Mouse (Mus musculus): Measurements from ENCODE around the gene Mms19.
"Not testable (repeated sequence)": the region's sequence is repeated elsewhere in the genome, so short reads cannot be mapped to it uniquely, and the experiment has no call there.

Mms19 gene

DNA sequence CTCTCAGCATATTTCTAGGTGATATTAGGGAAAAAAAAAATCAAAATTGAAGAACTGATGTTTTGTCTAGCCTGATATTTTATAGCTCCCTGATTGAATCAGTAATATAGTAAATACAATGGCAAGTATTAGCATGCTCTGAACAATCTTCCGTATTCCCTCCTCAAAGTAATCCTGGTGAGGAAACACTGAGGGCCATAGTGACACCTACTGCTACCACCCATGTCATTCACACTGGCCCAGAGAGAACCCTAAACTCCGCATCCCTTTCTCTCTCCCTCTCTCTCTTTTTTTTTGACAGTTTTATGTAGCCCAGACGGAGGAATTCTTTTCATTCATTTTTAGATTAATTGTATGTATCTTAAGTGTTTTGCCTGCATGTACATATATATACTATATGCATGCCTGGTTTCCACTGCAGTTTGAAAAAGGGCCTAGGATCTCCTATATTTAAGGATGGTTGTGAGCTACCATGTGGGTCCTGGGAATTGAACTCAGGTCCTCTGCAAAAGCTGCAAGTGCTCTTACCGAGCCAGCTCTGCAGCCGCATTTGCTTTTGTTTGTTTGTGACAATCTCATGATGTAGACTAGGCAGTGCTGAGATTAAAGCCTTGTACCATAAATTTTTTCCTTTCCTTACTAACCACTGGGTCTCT is 60.4 kb downstream of the Mms19 start:
- no peak for DNase-seq

DNA sequence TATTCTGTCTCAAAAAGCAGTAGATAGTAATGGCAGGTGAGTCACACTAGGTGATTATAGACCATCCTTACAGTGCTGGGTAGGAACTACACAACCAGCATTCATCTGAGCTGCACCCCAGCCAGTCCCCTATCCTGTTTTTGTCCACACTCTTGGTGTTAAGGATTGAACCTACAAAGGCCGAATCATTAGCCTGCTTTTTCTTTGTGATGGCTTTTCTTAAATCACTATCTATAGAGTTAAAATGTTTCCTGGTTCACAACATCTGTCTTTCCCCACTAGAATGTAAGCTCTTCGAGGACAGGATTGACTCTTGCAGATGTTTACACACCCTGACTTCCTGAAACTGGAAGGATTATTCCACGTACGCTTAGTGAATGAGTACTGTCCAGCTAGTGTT is 61.5 kb downstream of the Mms19 start:
- DNase-seq = no peak

DNA sequence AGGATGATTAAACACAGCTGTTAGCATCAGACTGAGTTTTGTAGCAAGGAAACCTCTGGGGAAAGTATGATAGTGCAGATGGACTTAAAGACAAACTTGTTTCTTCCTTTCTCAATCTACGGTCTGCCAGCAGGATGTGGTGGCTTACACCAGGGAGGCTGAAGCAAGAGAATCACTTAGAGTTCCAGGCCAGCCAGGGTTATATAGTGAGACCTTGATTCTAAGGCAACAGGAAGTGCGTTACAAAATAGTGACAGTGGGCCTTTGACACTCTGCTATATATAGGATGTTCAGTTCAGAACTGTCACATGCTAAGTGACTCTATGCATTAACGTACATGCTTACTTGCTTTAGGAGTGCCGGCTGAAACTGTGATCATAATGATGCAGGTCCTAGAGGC is 64.1 kb downstream of the Mms19 start:
- no peak for DNase-seq

DNA sequence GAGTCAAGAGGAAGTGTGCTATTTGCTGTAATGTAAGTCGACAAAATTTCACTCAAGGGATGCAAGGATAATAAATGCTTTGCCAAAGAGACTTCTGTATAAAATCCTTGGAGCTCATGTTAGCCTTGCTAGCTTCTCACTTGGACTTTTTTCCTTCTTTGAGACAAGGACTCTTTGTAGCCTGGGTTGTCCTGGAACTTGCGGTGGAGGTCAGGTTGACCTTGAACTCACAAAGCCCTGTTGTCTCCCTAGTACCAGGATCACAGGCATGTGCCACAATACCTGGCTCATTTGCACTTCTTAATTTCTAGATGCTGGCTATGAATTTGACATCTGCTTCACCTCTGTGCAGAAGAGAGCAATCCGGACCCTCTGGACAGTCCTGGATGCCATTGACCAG is 65.7 kb downstream of the Mms19 start:
- no peak for DNase-seq

DNA sequence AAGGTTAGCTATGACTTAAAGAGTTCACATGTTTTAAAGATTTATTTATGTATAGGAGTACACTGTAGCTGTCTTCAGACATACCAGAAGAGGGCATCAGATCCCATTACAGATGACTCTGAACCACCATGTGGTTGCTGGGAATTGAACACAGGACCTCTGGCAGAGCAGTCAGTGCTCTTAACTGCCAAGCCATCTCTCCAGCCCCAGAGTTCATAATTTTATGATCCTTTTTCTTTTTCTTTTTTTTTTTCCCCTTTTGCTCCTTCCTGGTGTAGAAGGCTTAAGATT is 66.4 kb downstream of the Mms19 start:
- not testable (repeated sequence) for DNase-seq

DNA sequence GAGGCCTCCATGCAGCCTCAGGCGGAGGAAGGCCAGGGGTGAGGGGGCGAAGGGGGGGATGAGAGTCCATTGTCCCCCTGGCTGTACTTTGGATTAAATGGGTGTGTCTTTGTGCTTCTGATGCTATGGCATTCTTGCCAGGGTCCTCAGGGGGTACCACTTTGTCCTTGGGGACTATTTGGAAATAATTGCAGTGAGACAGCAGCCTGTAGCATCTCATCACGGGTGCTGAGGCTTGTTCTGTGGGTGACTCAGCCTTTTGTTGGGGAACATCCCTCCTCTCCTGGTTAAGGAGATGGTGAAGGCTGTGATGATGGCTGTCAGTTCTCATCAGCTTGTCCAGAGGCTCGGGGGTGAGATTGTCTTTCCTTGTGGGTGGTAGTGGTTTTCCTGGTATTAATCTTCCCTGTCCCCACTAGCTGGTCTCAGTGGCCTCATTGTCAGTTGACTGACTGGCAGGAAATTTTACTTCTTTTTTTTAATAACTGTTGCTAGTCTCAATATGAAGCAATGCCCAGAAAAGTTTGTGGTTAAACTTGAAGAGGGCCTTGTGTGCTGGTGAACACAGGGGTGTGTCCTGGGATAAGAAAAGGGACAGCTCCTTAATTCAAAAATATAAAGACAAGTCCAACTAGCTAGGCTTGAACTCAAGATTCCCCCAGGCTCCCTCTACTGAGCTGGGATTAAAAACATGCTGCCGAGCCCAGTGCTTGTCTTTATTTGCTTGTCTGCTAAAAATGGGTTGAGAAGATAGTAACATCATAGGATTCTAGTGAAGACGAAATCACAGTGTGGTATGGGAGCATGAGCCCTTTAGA is 67.0 kb downstream of the Mms19 start:
- DNase-seq = no peak

DNA sequence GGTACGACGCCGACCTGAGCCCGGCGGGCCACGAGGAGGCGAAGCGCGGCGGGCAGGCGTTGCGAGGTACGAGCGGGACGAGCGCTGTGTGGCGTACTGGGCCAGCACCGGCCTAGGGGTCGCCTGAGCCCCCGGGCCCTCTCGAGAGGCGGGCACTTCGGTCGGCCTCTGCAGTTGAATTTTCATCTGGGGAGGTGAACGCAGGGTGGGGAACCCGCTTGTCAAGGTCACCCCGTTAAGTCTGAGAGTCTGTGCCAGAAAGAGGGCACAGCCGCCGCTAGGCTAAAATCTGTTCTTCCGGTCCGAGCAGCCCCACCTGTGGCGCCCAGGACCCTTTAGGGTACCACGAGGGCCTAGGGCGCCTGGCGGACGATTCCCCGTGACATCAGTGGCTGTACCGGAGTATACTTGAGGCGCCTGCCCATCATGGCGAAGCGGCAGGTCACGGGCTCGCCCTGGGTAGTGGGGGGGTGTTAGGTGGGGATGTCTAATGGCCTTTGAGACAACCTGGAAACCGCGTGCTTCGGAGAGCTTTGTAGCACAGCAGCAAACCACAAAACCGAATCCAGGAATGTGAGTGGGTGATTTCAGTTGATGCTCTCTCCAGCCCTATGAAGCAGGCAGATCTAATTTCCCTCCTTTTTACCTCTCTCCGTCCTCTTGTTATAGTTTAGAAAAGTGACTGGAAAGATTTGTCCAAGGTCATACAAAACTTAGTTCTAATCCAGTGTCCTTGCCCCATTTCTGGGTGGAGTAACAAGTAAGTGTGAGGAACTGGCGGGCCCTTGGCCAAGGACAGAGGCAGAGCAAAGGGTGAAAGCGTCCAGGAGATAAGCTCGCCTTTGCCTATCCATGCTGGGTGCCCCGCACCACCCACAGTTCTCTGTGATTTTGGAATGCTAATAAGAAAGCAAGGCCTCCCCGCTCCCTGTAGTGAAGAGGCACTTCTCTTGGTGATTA is 68.6 kb downstream of the Mms19 start:
- peak; percentile 73 for DNase-seq

DNA sequence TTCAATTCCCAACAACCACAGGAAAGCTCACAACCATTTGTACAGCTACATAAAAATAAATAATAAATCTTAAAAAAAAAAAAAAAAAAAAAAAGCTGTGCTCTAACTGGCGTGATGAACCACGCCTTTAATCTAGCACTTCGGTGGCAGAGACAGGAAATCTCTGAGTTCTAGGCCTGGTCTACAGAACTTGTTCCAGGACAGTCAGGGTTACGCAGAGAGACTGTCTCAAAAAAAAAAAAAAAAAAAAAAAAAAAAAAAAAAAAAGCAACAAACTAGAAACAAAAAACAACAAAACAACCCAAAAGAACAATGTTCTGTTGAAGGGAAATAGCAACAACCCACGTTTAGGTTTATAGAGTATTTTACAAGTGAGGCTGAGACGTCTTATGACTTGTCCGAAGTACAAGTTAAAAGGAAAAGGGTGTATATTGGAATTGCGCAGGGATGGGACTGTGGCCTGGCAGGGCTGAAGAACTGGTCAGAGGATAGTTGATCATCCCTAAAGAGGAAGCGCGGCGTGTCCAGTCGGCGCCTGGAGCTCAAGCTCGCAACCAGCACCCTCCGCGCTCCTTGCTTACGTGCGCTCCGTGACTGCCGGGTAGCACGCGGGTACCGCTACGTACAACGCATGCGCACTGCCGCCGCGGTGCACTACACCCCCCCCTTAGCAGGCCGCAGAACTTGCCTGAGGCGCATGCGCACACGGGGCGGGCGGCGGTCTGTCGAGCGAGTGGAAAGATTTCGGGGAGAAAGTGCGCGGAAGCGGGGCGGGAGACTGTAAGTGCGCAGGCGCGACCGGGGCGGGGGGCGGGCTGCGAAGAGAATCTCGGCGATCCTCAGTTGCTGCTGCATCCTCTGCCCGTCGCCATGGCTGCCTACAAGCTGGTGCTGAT is 69.5 kb downstream of the Mms19 start, which contains the start of gene Pgam1:
Gene Pgam1, plus strand, starts transcription at position 746 of the 896 bp plus-strand sequence.
- DNase-seq = peak; percentile 96

DNA sequence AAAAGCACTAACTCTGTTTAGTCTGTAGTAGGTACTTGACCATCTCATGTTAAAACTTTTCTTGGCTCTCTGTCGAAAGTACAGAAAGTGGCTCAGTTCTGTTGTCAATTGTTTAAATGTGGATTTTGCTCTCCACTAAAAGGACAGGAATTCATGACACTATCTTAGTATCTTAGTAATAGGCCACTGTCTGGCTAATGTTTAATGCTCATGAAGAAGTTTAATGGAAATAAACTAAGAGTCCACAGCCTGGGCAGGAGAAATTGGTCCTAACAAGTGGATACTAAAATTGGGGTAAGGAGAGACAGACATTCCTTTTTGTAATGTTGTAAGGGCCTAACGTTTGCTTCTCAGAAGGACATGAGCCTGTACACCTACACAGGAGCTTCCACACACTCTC is 70.6 kb downstream of the Mms19 start:
- DNase-seq = no peak

DNA sequence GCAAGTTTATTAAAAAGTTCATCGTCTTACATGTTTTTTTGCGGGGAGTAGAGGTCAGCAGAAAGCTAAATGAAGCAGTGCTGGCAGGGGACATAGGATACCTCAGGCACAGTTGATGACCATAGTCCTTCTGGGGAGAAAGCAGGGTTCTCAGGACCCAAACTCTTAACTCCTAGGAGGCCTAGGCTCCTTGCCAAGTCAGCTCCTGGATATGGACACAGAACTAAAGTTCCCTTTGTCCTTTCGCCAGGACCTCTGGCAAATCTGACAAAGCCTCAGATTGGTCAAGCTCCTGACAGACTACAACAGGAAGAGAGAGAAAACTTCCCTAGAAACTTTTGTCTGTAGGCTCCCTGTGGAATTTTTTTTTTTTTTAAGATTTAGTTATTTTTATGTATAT is 72.2 kb downstream of the Mms19 start:
- DNase-seq = no peak

DNA sequence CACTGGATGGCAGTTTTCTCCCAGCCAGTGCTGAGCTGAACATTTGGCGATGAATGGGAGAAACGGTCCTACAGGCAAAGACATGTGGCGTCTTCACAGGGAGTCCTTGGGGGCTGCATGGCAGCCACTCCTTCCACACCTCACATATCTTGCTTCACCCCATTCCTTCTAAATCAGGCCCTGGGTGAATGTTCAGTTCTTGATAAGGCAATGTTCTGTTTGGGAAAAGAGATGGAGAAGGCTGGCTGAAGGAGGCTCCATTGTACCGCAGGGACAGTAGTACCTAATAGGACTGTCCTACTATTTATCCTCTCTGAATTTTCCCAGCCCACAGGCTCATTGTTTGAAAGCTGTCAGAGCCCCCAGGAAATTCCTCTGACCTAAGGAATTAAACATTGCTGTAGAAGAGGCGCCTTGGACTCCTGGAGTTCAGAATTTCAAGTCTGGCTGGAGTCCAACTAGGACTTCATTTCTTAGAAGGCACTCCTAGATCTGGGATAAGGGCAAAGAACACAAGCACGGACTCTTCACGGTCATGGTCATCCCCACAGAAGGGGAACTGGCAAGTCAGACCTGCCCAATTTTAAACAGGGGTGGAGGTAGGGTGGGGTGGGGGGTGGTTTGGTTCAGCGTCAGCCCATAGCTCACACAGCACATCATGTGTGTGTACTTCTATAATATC is 73.7 kb downstream of the Mms19 start:
- no peak for DNase-seq

DNA sequence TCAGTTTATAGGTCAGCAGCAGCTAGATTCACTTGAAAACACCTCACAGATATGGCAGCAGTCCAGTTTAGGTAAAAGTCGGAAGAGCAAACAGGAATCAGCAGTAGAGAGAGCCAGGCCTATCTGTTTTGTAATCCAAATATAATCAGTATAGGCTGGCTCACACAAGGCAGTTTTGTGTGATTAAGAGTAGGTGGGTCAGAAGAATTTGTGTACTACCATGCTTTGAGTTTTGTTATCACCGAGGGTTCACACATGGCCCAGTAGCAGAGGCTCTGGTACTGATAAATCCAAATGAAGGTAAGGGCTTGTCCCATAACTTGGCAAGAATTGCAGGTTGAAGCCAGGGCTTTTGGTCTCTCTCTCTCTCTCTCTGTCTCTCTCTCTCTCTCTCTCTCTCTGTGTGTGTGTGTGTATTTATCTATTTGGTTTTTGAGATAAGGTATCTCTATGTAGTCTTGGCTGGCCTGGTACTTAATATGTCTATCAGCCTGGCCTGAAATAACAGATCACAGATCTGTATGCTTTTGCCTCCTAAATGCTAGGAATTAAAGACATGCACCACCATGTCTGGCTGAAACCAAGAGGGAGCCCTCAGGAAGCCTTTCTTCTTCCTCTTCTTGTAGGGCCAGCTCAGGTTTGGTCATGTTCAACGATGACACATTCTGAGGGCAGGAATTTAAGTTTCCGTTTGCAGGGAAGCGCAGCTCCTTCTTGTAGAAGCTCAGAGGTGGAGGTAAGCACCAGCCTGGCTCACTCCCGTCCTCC is 74.5 kb downstream of the Mms19 start:
- no peak for DNase-seq

DNA sequence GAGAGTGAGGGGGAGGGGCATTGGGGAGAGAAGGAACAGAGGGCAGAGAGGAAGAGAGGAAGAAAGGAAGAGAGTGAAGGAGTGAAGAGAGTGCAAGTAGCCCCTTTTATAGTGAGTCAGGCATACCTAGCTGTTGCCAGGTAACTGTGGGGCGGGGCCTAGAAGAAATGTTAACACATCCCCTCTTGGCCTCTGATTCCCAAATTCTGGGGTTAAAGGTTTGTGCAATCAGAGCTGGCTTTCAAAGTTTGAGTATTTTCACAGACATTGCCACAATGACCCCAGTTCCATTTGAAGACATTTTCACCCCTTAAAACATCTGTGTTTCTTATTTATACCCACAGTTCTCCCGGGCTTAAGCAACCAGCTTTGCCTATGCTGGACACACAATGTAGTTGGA is 75.7 kb downstream of the Mms19 start:
- no peak for DNase-seq

DNA sequence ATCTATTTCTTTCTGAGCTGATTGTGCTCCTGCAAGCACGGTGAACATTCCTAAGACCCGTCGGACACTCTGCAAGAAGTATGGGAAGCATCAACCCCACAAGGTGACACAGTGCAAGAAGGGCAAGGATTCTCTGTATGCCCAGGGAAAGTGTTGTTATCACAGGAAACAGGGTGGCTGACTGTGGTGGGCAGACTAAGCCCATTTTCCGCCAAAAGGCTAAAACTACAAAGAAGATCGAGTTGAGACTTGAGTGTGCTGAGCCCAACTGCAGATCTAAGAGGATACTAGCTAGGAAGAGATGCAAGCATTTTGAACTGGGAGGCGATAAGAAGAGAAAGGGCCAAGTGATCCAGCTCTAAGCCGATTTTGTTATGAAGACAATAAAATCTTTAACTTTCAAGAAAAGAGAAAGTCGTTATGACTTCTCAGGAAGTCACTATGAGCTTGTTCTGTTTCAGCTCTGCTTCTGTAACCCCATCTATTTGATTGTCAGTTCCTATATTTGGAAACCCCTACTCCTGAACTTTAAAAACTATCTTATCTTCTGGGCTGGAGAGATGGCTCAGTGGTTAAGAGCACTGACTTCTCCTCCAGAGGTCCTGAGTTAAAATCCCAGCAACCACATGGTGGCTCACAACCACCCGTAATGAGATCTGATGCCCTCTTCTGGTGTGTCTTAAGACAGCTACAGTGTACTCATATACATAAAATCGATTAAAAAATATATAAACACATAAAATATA is 77.9 kb downstream of the Mms19 start:
- no peak for DNase-seq

DNA sequence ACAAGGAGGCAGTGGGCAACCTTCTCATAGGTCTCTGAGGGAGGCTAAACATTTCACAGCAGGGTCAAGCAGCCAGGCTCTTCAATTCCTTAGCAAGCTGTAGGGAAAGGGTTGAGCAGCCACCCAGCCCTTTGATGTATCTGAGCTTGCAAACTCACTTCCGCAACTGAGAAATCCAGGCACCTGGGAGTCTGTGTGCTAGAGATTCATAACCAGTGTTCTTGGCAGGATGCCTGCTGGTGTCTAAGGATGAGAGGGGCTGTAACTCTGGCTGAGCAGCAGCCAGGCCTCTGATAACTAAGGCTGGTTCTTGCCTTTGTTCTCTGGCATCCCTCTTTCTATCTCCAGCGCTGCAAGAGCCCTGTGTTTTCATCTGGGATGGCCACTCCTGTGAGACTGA is 79.3 kb downstream of the Mms19 start:
- no peak for DNase-seq

DNA sequence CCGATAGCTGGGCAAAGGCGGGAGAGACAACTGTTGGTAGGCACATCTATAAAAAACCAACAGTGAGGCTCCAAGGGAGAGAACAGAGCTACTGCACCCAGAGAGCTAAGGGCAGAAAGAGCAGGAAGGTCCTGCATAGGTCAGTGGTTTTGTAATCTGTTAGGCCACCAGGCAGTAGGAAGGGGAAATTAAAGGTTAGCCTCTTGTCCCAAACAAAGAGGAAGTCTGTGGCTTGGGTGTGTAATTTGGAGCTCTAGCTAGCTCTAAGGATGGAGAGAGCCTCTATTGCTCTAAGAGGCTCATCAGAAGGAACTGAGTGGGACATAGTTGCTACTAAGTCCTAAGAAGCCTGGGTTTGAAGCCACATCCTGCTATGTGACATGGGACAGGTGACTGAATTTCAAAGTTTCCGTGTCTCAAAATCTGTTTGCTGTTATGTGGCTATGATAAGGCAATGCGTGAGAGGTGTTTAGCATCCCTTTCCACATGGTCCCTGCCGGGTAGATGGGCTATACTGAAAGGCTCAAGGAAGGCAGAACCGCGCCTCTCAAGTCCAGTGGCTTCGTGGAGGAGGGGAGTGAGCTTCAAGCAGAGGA is 80.4 kb downstream of the Mms19 start:
- DNase-seq = no peak

DNA sequence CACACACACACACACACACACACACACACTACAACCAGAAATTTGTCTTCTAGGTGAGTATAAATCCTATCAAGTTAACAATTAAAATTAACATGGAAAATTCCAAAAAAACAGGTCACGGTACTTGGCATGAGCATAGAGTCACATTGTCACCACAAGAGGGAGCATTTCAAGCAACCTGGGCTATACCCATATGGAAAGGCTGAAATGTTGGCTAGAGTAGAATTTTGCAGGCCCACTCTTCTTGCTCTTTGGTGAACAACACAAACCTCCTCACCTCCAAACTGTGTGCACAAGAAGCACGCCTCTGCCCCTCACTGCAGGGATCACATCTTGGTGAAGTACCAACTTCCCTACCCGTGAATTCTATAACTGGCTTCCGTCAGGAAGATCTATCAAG is 82.1 kb downstream of the Mms19 start:
- DNase-seq = peak; percentile 64

DNA sequence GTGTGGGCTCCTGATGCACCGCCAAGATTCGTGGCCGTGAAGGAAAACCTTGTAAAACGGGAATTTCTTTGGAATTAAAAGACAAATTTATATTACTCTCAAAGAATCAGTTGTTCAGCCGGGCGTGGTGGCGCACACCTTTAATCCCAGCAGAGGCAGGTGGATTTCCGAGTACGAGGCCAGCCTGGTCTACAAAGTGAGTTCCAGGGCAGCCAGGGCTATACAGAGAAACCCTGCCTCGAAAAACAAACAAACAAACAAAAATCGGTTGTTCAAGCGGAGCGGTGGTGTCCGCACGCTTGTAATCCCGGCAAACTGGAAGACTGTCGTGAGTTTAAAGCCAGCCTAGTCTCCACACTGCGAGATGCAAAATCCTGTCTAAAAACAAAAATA is 84.6 kb downstream of the Mms19 start:
- no peak for DNase-seq

DNA sequence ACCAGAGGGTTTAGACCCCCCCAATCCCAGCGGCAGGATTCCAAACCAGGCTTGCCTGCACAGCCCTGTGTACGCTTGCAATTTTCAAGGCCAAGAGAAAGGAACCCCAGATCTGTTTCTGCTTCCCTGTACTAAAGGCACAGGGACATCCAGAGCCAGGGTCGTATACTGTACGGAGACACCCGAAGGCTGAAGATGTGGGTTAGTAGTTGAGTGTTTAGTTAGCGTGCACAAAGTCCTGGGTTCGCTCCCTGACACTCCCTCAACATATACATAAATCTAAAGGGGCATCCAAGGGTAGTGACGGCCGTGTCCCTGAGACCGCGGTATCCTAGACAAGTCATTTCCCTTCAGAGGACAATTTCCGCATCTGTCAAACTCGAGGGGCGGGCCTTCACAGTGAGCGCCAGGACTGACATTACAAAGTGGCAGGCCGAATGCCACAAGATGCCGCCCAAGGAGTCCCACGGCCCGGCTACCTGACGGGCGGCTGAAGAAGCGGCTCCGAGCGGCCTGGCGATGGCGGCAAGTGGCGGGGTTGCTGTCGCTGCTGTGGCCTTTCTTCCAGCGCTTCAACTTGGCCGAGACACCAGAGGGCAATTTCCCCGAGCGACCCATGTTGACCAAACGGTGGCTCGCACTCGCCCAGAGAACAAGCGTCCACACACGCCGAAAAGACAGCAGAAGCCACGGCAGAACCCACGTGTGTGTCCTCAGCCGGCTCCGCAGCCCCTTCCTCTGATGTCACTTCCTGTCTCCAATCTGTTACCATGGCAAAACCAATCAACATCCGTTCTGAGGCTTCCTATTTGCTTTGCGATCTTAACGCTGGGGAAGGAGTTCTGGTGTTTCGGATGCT is 85.3 kb downstream of the Mms19 start, which contains the start of gene Rrp12:
Gene Rrp12, minus strand, starts transcription at position 714 of the 859 bp plus-strand sequence.
- peak; percentile 92 for DNase-seq
